Mouse (Mus musculus): ENCODE data around the gene Tnnt3. TPM values are rescaled to one million over a fixed set of nuclear protein-coding genes. Genes with fewer than 3 reads are reported as not detected.

Gene Tnnt3
- polyA plus RNA-seq, 1 experiment from 2014 or later: 3.1 TPM

Other genes starting within 250 kb of the Tnnt3 start
- gene Gm2431, start 240.5 kb upstream of the Tnnt3 start, polyA plus RNA-seq (2015; fragmentation: Nextera tagmentation; extraction: Ambion mirVana): not detected in 2 replicates
- gene Gm4559, start 224.5 kb upstream of the Tnnt3 start, polyA plus RNA-seq (2015; fragmentation: Nextera tagmentation; extraction: Ambion mirVana): not detected in 2 replicates
- not detected in 2 replicates for gene Krtap5-1, start 201.7 kb upstream of the Tnnt3 start, polyA plus RNA-seq (2015; fragmentation: Nextera tagmentation; extraction: Ambion mirVana)
- not detected in 2 replicates for gene Krtap5-4, start 195.3 kb upstream of the Tnnt3 start, polyA plus RNA-seq (2015; fragmentation: Nextera tagmentation; extraction: Ambion mirVana)
- gene Ifitm10, start 125.1 kb upstream of the Tnnt3 start, polyA plus RNA-seq (2015; fragmentation: Nextera tagmentation; extraction: Ambion mirVana): 13.3 and 14.9 TPM in 2 replicates
- gene Gm49369, start 116.2 kb upstream of the Tnnt3 start, polyA plus RNA-seq (2015; fragmentation: Nextera tagmentation; extraction: Ambion mirVana): 6.4 TPM in 1 of 2 replicates, not detected in the other
- gene Ctsd, start 110.8 kb upstream of the Tnnt3 start, polyA plus RNA-seq (2015; fragmentation: Nextera tagmentation; extraction: Ambion mirVana): 356 and 378 TPM in 2 replicates
- gene Syt8, start 64.0 kb upstream of the Tnnt3 start, polyA plus RNA-seq (2015; fragmentation: Nextera tagmentation; extraction: Ambion mirVana): not detected in 2 replicates
- 2.0 and 22.5 TPM in 2 replicates for gene Tnni2, start 57.0 kb upstream of the Tnnt3 start, polyA plus RNA-seq (2015; fragmentation: Nextera tagmentation; extraction: Ambion mirVana)
- gene Lsp1, start 38.0 kb upstream of the Tnnt3 start, polyA plus RNA-seq (2015; fragmentation: Nextera tagmentation; extraction: Ambion mirVana): 5.5 and 6.0 TPM in 2 replicates
- gene Mrpl23, start 33.9 kb downstream of the Tnnt3 start, polyA plus RNA-seq (2015; fragmentation: Nextera tagmentation; extraction: Ambion mirVana): 22.3 and 26.2 TPM in 2 replicates
- gene Igf2, start 168.0 kb downstream of the Tnnt3 start, polyA plus RNA-seq (2015; fragmentation: Nextera tagmentation; extraction: Ambion mirVana): 157 and 172 TPM in 2 replicates
- 0.11 TPM in 1 of 2 replicates, not detected in the other for gene Gm49394, start 171.1 kb downstream of the Tnnt3 start, polyA plus RNA-seq (2015; fragmentation: Nextera tagmentation; extraction: Ambion mirVana)
- 3.1 and 3.4 TPM in 2 replicates for gene Ins2, start 244.5 kb downstream of the Tnnt3 start, polyA plus RNA-seq (2015; fragmentation: Nextera tagmentation; extraction: Ambion mirVana)